Mouse (Mus musculus) hindbrain, embryonic 13.5 days (tissue): ENCODE results near the gene Snd1. TPM values are rescaled to one million over a fixed set of nuclear protein-coding genes. Genes with fewer than 3 reads are reported as not detected.

Experiments used
- ATAC-seq: fragments of 200-750 bp; cut with Nextera tagmentation; 2 replicates; pipeline ENCODE4 v1.8.0; 2017; ENCODE audit warnings: moderate TSS enrichment; ENCODE audit not compliant: low FRiP score
- H3K27ac ChIP-seq: fragments of 300-500 bp; sonication (generic); 2 replicates; pipeline ENCODE4 v1.5.1; 2015; ENCODE audit warnings: inconsistent platforms, mild to moderate bottlenecking, moderate library complexity
- H3K27me3 ChIP-seq: fragments of 300-500 bp; sonication (generic); 2 replicates; pipeline ENCODE4 v1.6.1; 2015; ENCODE audit warnings: mild to moderate bottlenecking, inconsistent platforms
- H3K36me3 ChIP-seq: fragments of 300-500 bp; sonication (generic); 2 replicates; pipeline ENCODE4 v1.6.1; 2015; ENCODE audit warnings: mild to moderate bottlenecking, inconsistent platforms
- H3K4me1 ChIP-seq: fragments of 300-500 bp; sonication (generic); replicated peaks from 2 replicates; pipeline ENCODE4 v1.6.1; 2015; ENCODE audit warnings: inconsistent platforms
- H3K4me2 ChIP-seq: fragments of 300-500 bp; sonication (generic); 2 replicates; pipeline ENCODE4 v1.6.1; 2015; ENCODE audit warnings: inconsistent platforms, mild to moderate bottlenecking, moderate library complexity
- H3K4me3 ChIP-seq: fragments of 300-500 bp; sonication (generic); 2 replicates; pipeline ENCODE4 v1.5.1; 2015; ENCODE audit warnings: mild to moderate bottlenecking, inconsistent platforms
- H3K9ac ChIP-seq: fragments of 300-500 bp; sonication (generic); 2 replicates; pipeline ENCODE4 v1.6.1; 2015; ENCODE audit warnings: mild to moderate bottlenecking, inconsistent platforms
- H3K9me3 ChIP-seq: fragments of 300-500 bp; sonication (generic); 2 replicates; pipeline ENCODE4 v1.6.1; 2016; ENCODE audit warnings: inconsistent platforms
- WGBS: fragments of 180-500 bp; shearing (Covaris S2); methylation state at CpG from one replicate; pipeline ENCODE4 v1.1.7; 2015; 5-methylcytosine and 5-hydroxymethylcytosine counted together
- polyA plus RNA-seq: library from polyadenylated mRNA; unstranded; fragments of >200 nt; fragmentation: Nextera tagmentation; extraction: Ambion mirVana; gene quantifications from 2 replicates; pipeline ENCODE4 v1.2.1, GENCODE M21; 2015

Snd1 gene
- polyA plus RNA-seq, 1 experiment from 2014 or later = 81.2 TPM

- H3K4me1 ChIP-seq = peaks cover 6% of the 10 kb centered on the region
- no peak overlapping the region for H3K4me3 ChIP-seq
- H3K36me3 ChIP-seq = no peaks in the 10 kb centered on the region
- H3K27me3 ChIP-seq = peaks cover 7% of the 10 kb centered on the region; the same call in 1 of the 2 replicates
- H3K4me2 ChIP-seq = no peak overlapping the region
- H3K9ac ChIP-seq = no peak overlapping the region
- WGBS = 86% methylated on average over 1 of the region's 1 CpGs
- H3K27ac ChIP-seq = no peak overlapping the region
- no peaks in the 10 kb centered on the region; the same call in 1 of the 2 replicates for H3K9me3 ChIP-seq
- no peak for ATAC-seq
These were observed 500.2 kb downstream of the Snd1 start for GRCm38 (mm10) chr6:28975106-28975505.

- H3K4me2 ChIP-seq = no peak overlapping the region
- H3K9me3 ChIP-seq = no peaks in the 10 kb centered on the region; the same call in 1 of the 2 replicates
- no peak overlapping the region for H3K9ac ChIP-seq
- H3K4me3 ChIP-seq = no peak overlapping the region
- peaks cover 29% of the 10 kb centered on the region for H3K4me1 ChIP-seq
- H3K27ac ChIP-seq = no peak overlapping the region
- ATAC-seq = no peak
- H3K27me3 ChIP-seq = peaks cover 23% of the 10 kb centered on the region
- 54% methylated on average over 5 of the region's 5 CpGs for WGBS
- H3K36me3 ChIP-seq = no peaks in the 10 kb centered on the region
These were observed 503.1 kb downstream of the Snd1 start for GRCm38 (mm10) chr6:28978031-28978430.

DNA sequence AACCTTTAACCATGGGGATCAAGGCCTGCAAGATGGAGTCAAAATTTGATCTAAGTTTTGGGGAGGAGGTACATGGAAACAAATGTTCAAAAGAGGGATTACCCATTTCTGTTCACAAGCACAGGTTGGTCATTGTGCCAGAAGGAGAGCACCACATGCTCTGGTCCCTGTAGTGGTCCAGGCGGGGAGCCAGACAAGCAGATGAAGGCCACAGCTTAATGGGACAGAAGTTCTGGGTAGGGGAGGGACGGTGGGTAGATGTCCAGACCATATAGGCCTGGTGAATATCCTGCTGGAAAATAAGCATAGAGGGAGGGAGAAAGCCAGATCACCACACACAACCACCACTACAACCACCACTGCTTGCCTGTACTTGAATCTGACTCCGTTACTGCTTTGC, 503.9 kb downstream of the Snd1 start:
- WGBS = 90% methylated on average over 3 of the region's 3 CpGs
- no peaks in the 10 kb centered on the region for H3K36me3 ChIP-seq
- H3K4me3 ChIP-seq = no peak overlapping the region
- H3K27ac ChIP-seq = no peak overlapping the region
- no peak for ATAC-seq
- H3K27me3 ChIP-seq = peaks cover 24% of the 10 kb centered on the region
- H3K4me1 ChIP-seq = peaks cover 29% of the 10 kb centered on the region
- H3K9ac ChIP-seq = no peak overlapping the region
- H3K9me3 ChIP-seq = no peaks in the 10 kb centered on the region; the same call in 1 of the 2 replicates
- H3K4me2 ChIP-seq = no peak overlapping the region

GRCm38 (mm10) chr6:28979586-28979985, 504.6 kb downstream of the Snd1 start:
- H3K4me2 ChIP-seq = no peak overlapping the region
- H3K9me3 ChIP-seq = no peaks in the 10 kb centered on the region; the same call in 1 of the 2 replicates
- ATAC-seq = no peak
- 71% methylated on average over 8 of the region's 8 CpGs for WGBS
- H3K27ac ChIP-seq = no peak overlapping the region
- H3K9ac ChIP-seq = no peak overlapping the region
- H3K27me3 ChIP-seq = peaks cover 31% of the 10 kb centered on the region
- no peak overlapping the region for H3K4me3 ChIP-seq
- no peaks in the 10 kb centered on the region for H3K36me3 ChIP-seq
- H3K4me1 ChIP-seq = peaks cover 29% of the 10 kb centered on the region

GRCm38 (mm10) chr6:28980219-28980618, 505.3 kb downstream of the Snd1 start:
- peak overlapping the region; percentile 88 for H3K4me2 ChIP-seq
- no peaks in the 10 kb centered on the region; the same call in 1 of the 2 replicates for H3K9me3 ChIP-seq
- H3K27ac ChIP-seq = peak overlapping the region; percentile 91
- H3K4me3 ChIP-seq = peak overlapping the region; percentile 54
- ATAC-seq = peak; percentile 41
- H3K36me3 ChIP-seq = no peaks in the 10 kb centered on the region
- peaks cover 29% of the 10 kb centered on the region for H3K4me1 ChIP-seq
- WGBS = 5% methylated on average over 12 of the region's 14 CpGs
- H3K9ac ChIP-seq = peak overlapping the region; percentile 87
- peaks cover 32% of the 10 kb centered on the region for H3K27me3 ChIP-seq

GRCm38 (mm10) chr6:28980750-28981584, 506.0 kb downstream of the Snd1 start:
- peak; percentile 84 for ATAC-seq
- Histone ChIP-seq H3K4me3 (peak overlapping the region; percentile 54), H3K9ac (peak overlapping the region; percentile 87), H3K4me1 (peaks cover 29% of the 10 kb centered on the region), H3K36me3 (no peaks in the 10 kb centered on the region), H3K27ac (peak overlapping the region; percentile 91), H3K9me3 (no peaks in the 10 kb centered on the region), H3K4me2 (peak overlapping the region; percentile 88), H3K27me3 (peaks cover 32% of the 10 kb centered on the region)
- under 1% methylated on average over 56 of the region's 56 CpGs for WGBS

DNA sequence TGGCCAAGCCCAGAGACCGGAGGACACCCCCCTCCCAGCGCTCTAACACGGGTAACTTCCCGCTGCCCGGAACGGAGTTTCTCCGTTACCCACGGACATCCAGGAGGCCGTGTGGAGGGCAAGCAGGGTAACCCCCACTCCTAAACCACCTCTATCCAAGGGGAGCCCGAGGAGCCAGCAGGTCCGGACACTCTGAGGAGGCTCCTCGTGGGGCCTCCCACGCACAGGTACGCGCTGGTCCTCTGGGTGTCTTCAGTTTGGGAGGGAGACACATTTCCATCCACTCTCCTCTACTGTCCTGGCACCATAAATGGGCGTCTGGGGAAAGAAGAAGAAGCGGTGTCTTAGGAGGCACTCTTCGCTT, 506.6 kb downstream of the Snd1 start:
- ATAC-seq = peak; percentile 50
- 8% methylated on average over 18 of the region's 18 CpGs for WGBS
- peak overlapping the region; percentile 91 for H3K27ac ChIP-seq

DNA sequence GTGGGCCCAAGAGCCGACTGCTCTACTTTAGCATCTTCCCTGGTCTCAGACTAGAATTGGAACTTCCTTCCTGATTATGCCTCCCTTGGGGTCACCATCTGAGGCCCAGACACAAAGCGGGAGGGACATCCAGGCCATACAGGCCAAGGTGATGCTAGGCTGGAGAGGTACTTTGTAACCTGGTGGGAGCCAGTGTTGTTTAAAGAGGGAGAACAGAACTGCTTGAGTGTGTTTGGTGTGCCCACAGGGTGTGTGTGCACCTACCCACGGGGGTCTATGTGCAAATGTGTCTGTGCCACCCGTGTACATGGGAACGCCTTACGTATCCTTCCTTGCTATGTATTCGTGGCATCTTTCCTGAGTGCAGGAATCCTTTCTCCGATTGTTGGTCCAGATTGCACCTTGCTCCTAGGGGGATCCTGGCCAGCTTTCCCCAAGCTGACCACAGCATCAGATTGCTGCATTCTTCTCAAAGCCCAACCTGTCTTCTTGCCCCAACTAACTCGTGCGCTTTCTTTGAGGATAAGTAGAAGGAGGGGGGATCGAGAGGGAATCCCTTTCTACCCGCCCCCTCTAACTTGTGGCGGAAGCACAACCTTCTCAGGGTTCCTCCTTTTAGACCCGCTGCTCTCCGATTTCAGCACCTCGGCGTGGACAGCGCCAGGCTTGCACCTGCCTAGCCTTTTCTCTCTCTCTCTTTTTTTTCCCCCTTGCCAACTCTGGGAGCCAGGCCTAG, 507.2 kb downstream of the Snd1 start:
- H3K27ac ChIP-seq = no peak overlapping the region
- WGBS = 14% methylated on average over 18 of the region's 18 CpGs

More for the DNA sequence above, 506.6 kb downstream of the Snd1 start:
- Histone ChIP-seq H3K4me1 (peaks cover 29% of the 10 kb centered on the region), H3K36me3 (no peaks in the 10 kb centered on the region), H3K4me2 (peak overlapping the region; percentile 88), H3K9ac (peak overlapping the region; percentile 87), H3K27me3 (peaks cover 32% of the 10 kb centered on the region), H3K9me3 (no peaks in the 10 kb centered on the region), H3K4me3 (peak overlapping the region; percentile 54)

GRCm38 (mm10) chr6:28982817-28983216, 507.9 kb downstream of the Snd1 start:
- H3K4me2 ChIP-seq = peak overlapping the region; percentile 88
- no peak overlapping the region; the same call in 1 of the 2 replicates for H3K4me3 ChIP-seq

More for the DNA sequence above, 507.2 kb downstream of the Snd1 start:
- H3K4me2 ChIP-seq = peak overlapping the region; percentile 88
- no peak for ATAC-seq
- H3K27me3 ChIP-seq = peaks cover 32% of the 10 kb centered on the region
- H3K9me3 ChIP-seq = no peaks in the 10 kb centered on the region
- H3K36me3 ChIP-seq = no peaks in the 10 kb centered on the region
- peaks cover 29% of the 10 kb centered on the region for H3K4me1 ChIP-seq
- H3K4me3 ChIP-seq = peak overlapping the region; percentile 54
- peak overlapping the region; percentile 87 for H3K9ac ChIP-seq

More at GRCm38 (mm10) chr6:28982817-28983216, 507.9 kb downstream of the Snd1 start:
- Histone ChIP-seq H3K9me3 (no peaks in the 10 kb centered on the region), H3K4me1 (peaks cover 29% of the 10 kb centered on the region), H3K36me3 (no peaks in the 10 kb centered on the region), H3K27me3 (peaks cover 28% of the 10 kb centered on the region), H3K9ac (no peak overlapping the region), H3K27ac (no peak overlapping the region)
- 90% methylated on average over 1 of the region's 1 CpGs for WGBS
- no peak for ATAC-seq

Other genes with a start within 250 kb of the Snd1 start
- gene Zfp800, start 77.1 kb upstream of the Snd1 start, polyA plus RNA-seq = 21.5 and 23.0 TPM in 2 replicates
- 401 and 406 TPM in 2 replicates for gene Arf5, start 51.6 kb upstream of the Snd1 start, polyA plus RNA-seq
- gene Fscn3, start 47.4 kb upstream of the Snd1 start, polyA plus RNA-seq = not detected in 2 replicates
- 12.0 and 13.8 TPM in 2 replicates for gene Gcc1, start 46.7 kb upstream of the Snd1 start, polyA plus RNA-seq
- gene Pax4, start 25.8 kb upstream of the Snd1 start, polyA plus RNA-seq = not detected in 2 replicates